Mouse (Mus musculus): ENCODE data around the gene Acot5. TPM values are rescaled to one million over a fixed set of nuclear protein-coding genes. Genes with fewer than 3 reads are reported as not detected.
"Not testable (repeated sequence)": the region's sequence is repeated elsewhere in the genome, so short reads cannot be mapped to it uniquely, and the experiment has no call there.

Gene Acot5
- total and polyA plus RNA-seq, 2 experiments: not detected

DNA sequence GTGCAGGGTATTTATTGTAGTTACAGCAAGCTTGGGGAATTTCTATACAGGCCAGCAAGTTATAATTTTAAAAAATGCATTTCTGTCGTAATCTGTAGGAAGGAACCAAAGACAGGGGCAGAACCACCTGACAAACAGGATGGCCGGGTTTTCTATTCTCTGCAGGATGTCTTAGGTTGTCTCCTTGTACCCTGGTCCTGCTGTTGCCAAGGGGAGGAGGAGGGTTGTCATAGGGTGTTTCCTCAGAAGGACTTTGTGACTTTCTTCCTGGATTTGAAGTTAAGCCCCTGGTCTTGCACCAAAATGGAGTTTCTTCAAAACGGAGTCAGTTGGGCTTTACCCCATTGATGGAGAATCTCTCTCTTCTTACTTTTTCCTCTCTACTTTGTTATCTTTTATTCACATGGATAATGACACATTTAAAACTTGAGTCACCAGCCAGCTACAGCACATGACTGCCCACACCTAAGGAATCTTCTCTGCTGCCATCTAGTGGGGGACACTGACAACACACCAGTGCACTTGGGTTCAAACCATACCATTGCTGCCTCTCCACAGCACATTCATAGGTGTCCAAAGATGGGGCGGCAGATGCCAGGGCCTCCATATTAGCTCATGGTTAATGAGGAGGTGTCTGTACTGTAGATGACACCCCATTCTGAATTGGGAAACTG, 38.3 kb upstream of the Acot5 start:
- TF ChIP-seq CTCF (IDR thresholded peaks at IDR 0.05; ENCODE audit: low read depth, low read length): peak; percentile 74
- TF ChIP-seq POLR2A (IDR thresholded peaks at IDR 0.05; ENCODE audit: extremely low read depth, insufficient read depth, low read length): no peak
- H3K79me2 ChIP-seq (ENCODE audit: control insufficient read depth, insufficient read depth, low read length): no peaks in the 10 kb centered on the region
- DNase-seq (ENCODE audit: extremely low read depth, low read depth, low spot score): peak; percentile 70
- H3K9ac ChIP-seq (ENCODE audit: low read depth, low read length): no peak overlapping the region
- no peaks in the 10 kb centered on the region for H3K27me3 ChIP-seq (ENCODE audit: control insufficient read depth, insufficient read depth, low read length)
- no peaks in the 10 kb centered on the region for H3K36me3 ChIP-seq (ENCODE audit: control insufficient read depth, insufficient read depth, low read length)
- peaks cover 10% of the 10 kb centered on the region for H3K4me1 ChIP-seq (ENCODE audit: control insufficient read depth, insufficient read depth, low read length)
- WGBS: 57% methylated on average over 4 of the region's 4 CpGs
- H3K27ac ChIP-seq (replicated peaks; ENCODE audit: insufficient read depth, low read depth, low read length): no peak overlapping the region
- no peak overlapping the region for H3K4me3 ChIP-seq (ENCODE audit: insufficient read depth, low read depth, low read length)

GRCm38 (mm10) chr12:84032854-84033253, 36.3 kb upstream of the Acot5 start:
- WGBS: 22% methylated on average over 4 of the region's 4 CpGs
- no peaks in the 10 kb centered on the region for H3K79me2 ChIP-seq (ENCODE audit: control insufficient read depth, insufficient read depth, low read length)
- H3K27me3 ChIP-seq (ENCODE audit: control insufficient read depth, insufficient read depth, low read length): no peaks in the 10 kb centered on the region
- no peaks in the 10 kb centered on the region for H3K36me3 ChIP-seq (ENCODE audit: control insufficient read depth, insufficient read depth, low read length)
- no peak overlapping the region for H3K9ac ChIP-seq (ENCODE audit: low read depth, low read length)
- H3K27ac ChIP-seq (replicated peaks; ENCODE audit: insufficient read depth, low read depth, low read length): peak overlapping the region; percentile 67; the same call in 1 of the 2 replicates
- DNase-seq (ENCODE audit: extremely low read depth, low read depth, low spot score): peak; percentile 98
- H3K4me1 ChIP-seq (ENCODE audit: control insufficient read depth, insufficient read depth, low read length): peaks cover 14% of the 10 kb centered on the region
- H3K4me3 ChIP-seq (ENCODE audit: insufficient read depth, low read depth, low read length): no peak overlapping the region
- TF ChIP-seq POLR2A (IDR thresholded peaks at IDR 0.05; ENCODE audit: extremely low read depth, insufficient read depth, low read length): no peak
- no peak for TF ChIP-seq CTCF (IDR thresholded peaks at IDR 0.05; ENCODE audit: low read depth, low read length)

DNA sequence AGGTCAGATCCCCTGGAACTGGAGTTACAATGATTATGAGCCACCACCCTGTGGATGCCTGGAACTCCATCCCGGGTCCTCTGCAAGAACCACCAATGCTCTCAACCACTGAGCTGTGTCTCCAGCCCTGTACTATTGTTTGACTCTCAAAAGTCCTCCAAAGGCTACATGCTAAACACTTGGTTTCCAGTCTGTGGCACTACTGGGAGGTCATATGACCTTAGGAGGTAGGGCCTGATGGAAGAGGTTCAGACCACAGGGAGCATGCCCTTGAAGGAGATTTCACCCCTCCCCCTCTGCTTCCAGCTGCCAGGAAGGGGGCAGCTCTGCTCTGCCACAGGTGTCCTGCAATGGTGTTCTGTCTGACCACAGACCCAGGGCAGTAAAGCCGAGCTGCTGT, 35.8 kb upstream of the Acot5 start:
- peaks cover 15% of the 10 kb centered on the region for H3K4me1 ChIP-seq (ENCODE audit: control insufficient read depth, insufficient read depth, low read length)
- 49% methylated on average over 2 of the region's 2 CpGs for WGBS
- not testable (repeated sequence) for DNase-seq (ENCODE audit: extremely low read depth, low read depth, low spot score); H3K9ac ChIP-seq (ENCODE audit: low read depth, low read length); H3K79me2 ChIP-seq (ENCODE audit: control insufficient read depth, insufficient read depth, low read length); H3K27me3 ChIP-seq (ENCODE audit: control insufficient read depth, insufficient read depth, low read length); H3K4me3 ChIP-seq (ENCODE audit: insufficient read depth, low read depth, low read length); H3K36me3 ChIP-seq (ENCODE audit: control insufficient read depth, insufficient read depth, low read length)
- H3K27ac ChIP-seq (replicated peaks; ENCODE audit: insufficient read depth, low read depth, low read length): peak overlapping the region; percentile 67; the same call in 1 of the 2 replicates

- peak; percentile 88 for DNase-seq (ENCODE audit: extremely low read depth, low read depth, low spot score)
- no peak for TF ChIP-seq CTCF (IDR thresholded peaks at IDR 0.05; ENCODE audit: low read depth, low read length)
- TF ChIP-seq POLR2A (IDR thresholded peaks at IDR 0.05; ENCODE audit: extremely low read depth, insufficient read depth, low read length): no peak
- Histone ChIP-seq H3K27ac (replicated peaks; ENCODE audit: insufficient read depth, low read depth, low read length) (no peak overlapping the region), H3K4me1 (ENCODE audit: control insufficient read depth, insufficient read depth, low read length) (peaks cover 16% of the 10 kb centered on the region), H3K4me3 (ENCODE audit: insufficient read depth, low read depth, low read length) (no peak overlapping the region), H3K36me3 (ENCODE audit: control insufficient read depth, insufficient read depth, low read length) (no peaks in the 10 kb centered on the region), H3K9ac (ENCODE audit: low read depth, low read length) (no peak overlapping the region), H3K27me3 (ENCODE audit: control insufficient read depth, insufficient read depth, low read length) (no peaks in the 10 kb centered on the region), H3K79me2 (ENCODE audit: control insufficient read depth, insufficient read depth, low read length) (no peaks in the 10 kb centered on the region)
- 38% methylated on average over 4 of the region's 4 CpGs for WGBS
Observed at GRCm38 (mm10) chr12:84034108-84034507, 35.0 kb upstream of the Acot5 start.

DNA sequence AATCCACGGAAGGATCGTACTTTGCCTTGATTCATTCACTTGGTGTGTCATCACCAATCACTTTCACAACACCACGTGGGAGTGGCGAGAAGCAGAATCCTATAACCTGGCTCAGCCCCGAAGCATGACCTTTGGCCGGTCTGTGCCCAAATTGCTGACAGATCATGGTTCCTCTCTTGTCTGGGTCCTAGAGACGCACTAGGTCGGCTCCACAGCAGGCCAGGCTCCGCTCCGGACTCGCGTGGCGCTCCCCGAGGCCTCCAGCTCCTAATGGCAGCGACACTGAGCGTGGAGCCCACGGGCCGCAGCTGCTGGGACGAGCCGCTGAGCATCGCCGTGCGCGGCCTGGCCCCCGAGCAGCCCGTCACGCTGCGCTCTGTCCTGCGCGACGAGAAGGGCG, 30.9 kb upstream of the Acot5 start, which contains the start of gene Acot4:
TSS of gene Acot4 (plus strand) at position 139 of the 400 bp plus-strand sequence.
- H3K27me3 ChIP-seq (ENCODE audit: control insufficient read depth, insufficient read depth, low read length); H3K79me2 ChIP-seq (ENCODE audit: control insufficient read depth, insufficient read depth, low read length); H3K36me3 ChIP-seq (ENCODE audit: control insufficient read depth, insufficient read depth, low read length): not testable (repeated sequence)
- peak within 1 kb of the TSS; percentile 89 for H3K9ac ChIP-seq (ENCODE audit: low read depth, low read length)
- 0 out of 2 replicates have a peak, but pooled peaks have one; percentile 46 for TF ChIP-seq POLR2A (IDR thresholded peaks at IDR 0.05; ENCODE audit: extremely low read depth, insufficient read depth, low read length)
- peaks cover 31% of the 10 kb centered on the region for H3K4me1 ChIP-seq (ENCODE audit: control insufficient read depth, insufficient read depth, low read length)
- peak; percentile 96 for DNase-seq (ENCODE audit: extremely low read depth, low read depth, low spot score)
- peak within 1 kb of the TSS; percentile 80 for H3K27ac ChIP-seq (replicated peaks; ENCODE audit: insufficient read depth, low read depth, low read length)
- peak within 1 kb of the TSS; percentile 59 for H3K4me3 ChIP-seq (ENCODE audit: insufficient read depth, low read depth, low read length)
- WGBS: 10% methylated on average over 32 of the region's 32 CpGs

DNA sequence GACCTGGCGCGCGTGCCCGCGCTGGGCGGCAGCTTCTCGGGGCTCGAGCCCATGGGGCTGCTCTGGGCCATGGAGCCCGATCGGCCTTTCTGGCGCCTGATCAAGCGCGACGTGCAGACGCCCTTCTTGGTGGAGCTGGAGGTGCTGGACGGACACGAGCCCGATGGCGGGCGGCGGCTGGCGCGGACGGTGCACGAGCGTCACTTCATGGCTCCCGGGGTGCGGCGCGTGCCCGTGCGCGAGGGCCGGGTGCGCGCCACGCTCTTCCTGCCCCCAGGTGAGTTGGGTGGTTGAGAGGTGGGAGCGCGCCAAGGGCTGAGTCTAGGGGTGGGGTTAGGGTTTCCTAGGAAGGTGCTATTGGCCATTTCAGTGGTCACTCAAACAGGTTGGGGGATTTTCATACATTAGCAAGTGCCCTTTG, 30.4 kb upstream of the Acot5 start, which contains the start of gene Gm49366:
TSS of gene Gm49366 (plus strand) at position 245 of the 421 bp plus-strand sequence.
- Histone ChIP-seq H3K27ac (replicated peaks; ENCODE audit: insufficient read depth, low read depth, low read length) (peak within 1 kb of the TSS; percentile 80), H3K4me1 (ENCODE audit: control insufficient read depth, insufficient read depth, low read length) (peaks cover 31% of the 10 kb centered on the region), H3K9ac (ENCODE audit: low read depth, low read length) (peak within 1 kb of the TSS; percentile 89), H3K4me3 (ENCODE audit: insufficient read depth, low read depth, low read length) (peak within 1 kb of the TSS; percentile 59)
- under 1% methylated on average over 39 of the region's 39 CpGs for WGBS
- not testable (repeated sequence) for H3K27me3 ChIP-seq (ENCODE audit: control insufficient read depth, insufficient read depth, low read length); H3K79me2 ChIP-seq (ENCODE audit: control insufficient read depth, insufficient read depth, low read length); H3K36me3 ChIP-seq (ENCODE audit: control insufficient read depth, insufficient read depth, low read length)
- DNase-seq (ENCODE audit: extremely low read depth, low read depth, low spot score): peak; percentile 72

Data from liver, adult 2 months (tissue).